Mouse (Mus musculus): ENCODE measurements at regions not wholly inside any gene's neighbourhood (a gene's known extent, or its start where the extent isn't known, plus 50 kb on each side); places are given as distances from the start of the nearest gene placed in this dataset.
"Not testable (repeated sequence)": the region's sequence is repeated elsewhere in the genome, so short reads cannot be mapped to it uniquely, and the experiment has no call there.

- peak; percentile 93 for DNase-seq
Observed at GRCm38 (mm10) chr12:29290591-29291351, 237.4 kb upstream of the Myt1l start.

DNA sequence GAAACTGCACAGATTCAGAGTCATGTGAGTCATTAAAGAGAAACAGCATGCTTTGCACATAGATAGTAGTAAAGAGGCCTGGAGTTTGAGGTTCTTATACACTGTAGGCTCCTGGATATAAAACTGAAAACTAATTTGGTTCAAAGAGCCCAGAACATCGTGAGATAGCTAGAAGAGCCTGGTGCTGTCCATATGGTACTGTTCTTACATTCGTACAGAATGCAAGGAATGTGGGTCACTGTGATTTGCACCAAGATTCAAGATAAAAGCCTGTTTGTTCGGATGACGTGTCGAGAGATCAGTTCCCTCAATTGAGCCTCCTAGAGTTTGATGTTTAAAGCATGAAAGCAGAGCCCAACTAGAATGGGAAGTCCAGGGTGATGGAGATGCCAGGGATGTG is 230.2 kb upstream of the Myt1l start:
- DNase-seq, result no peak

GRCm38 (mm10) chr12:29315636-29316035 is 212.5 kb upstream of the Myt1l start:
- no peak for DNase-seq

GRCm38 (mm10) chr12:29321468-29321867 is 206.7 kb upstream of the Myt1l start:
- no peak for DNase-seq

GRCm38 (mm10) chr12:29323534-29323933 is 204.7 kb upstream of the Myt1l start:
- DNase-seq, result no peak

- no peak for DNase-seq
Observed at GRCm38 (mm10) chr12:29335839-29336469, 192.2 kb upstream of the Myt1l start.

- DNase-seq, result no peak
Observed at GRCm38 (mm10) chr12:29337336-29337735, 190.8 kb upstream of the Myt1l start.

GRCm38 (mm10) chr12:29341388-29341995 is 186.7 kb upstream of the Myt1l start:
- DNase-seq, result no peak

DNA sequence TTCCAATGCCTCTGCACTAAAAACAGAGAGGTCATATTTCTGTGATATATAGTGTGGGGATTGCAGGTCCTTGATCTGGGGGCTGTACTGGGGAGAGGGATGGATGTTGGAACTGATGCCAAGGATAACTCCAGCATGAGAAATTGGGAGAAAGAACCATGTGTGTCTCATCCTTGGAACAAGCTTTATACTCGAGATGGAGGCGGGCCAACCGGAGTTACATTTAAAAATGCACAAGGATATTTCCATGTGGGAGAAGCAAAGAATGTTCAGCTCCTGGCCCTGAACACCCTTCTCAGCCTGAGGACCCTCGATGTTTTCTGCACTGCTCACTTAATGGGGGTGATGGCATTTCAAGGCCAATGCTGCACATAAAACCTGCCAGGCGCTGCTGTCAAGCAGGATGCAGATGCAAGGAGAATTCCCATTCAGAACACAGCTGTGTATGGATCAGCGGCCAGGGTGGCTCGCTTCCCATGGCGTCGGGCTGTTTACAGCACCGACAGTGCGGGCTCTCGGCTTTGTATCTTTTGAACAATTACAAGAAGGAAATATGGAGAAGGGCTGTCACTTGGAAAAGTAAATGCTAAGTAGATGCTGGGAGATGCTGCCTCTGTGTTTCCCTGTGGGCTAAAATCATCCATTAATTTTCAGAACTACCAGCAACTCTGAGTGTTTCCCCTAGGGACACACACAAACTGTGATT is 184.9 kb upstream of the Myt1l start:
- no peak for DNase-seq

- DNase-seq, result peak; percentile 50
Observed at GRCm38 (mm10) chr12:29348698-29349097, 179.5 kb upstream of the Myt1l start.

GRCm38 (mm10) chr12:29349146-29349850 is 178.9 kb upstream of the Myt1l start:
- peak; percentile 29 for DNase-seq

DNA sequence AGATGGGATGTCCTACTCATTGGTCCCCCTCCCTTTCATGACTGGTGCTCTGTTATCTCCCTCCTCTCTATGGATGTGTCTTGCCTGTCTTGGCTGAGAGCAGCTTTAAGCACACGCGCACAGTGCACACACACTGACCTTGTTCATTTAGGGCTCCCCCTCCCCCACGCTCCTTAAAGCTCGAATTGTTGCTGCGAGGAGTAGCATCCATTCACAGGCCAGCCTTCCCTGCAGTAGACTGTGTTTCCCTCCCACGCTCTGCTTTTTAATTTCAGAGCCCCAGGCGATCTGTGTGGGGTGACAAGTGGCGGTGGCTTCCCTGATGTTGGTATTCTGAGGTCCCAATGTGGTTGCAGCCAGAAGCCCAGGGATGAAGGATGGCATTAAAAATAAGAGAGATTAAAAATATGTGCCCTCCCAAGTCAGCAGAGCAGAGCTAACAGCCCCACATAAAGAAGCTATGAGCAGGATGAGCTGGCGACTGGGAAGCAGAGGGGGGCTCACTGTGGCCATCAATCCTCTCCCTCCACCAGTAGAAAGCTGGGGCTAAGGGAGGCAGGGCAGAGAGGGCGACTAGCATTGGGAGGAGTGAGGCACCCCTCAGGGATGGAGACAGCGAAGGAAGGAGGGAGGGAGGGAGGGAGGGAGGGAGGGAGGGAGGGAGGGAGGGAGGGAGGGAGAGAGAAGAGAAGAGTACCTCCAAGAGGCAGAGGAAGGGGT is 174.2 kb upstream of the Myt1l start:
- DNase-seq, result no peak

DNA sequence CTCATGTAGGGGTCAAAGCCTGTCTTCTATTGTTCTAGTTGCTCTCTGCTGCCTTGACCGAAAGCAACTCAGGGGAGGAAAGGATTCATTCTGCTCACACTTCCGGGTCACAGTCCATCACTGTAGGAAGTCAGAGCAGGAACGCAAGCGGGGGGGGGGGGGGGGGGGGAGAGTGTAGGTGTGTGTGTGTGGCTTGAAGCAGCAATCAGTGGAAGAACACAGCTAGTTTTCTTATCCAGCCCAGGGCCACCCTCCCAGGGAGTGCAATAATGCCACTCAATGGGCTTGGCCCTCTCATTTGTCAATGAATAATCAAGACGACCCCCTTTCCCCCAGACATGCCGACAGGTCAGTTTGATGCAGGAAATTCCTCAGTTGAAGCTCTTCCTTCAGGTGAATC is 173.4 kb upstream of the Myt1l start:
- no peak for DNase-seq

GRCm38 (mm10) chr12:29356681-29357397 is 171.3 kb upstream of the Myt1l start:
- DNase-seq, result no peak

DNA sequence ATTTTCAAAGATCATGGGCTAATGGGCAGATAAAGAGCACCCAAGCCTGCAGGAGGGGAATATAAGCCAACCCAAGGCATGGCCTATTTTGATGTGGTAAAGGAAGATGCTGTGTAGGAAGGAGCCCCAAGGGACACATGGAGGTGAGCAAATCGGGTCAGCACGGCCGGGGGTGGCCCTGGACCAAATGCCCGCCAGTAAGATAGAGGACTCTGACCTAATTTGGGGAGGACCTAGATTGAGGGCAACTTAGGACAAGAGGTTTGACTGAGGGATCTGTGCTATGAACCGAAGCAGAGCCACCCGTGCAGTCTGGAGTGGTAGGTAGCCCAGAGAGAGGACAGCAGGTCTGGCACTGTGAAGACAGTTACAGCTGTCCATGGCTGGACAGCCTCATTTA is 166.9 kb upstream of the Myt1l start:
- no peak for DNase-seq

DNA sequence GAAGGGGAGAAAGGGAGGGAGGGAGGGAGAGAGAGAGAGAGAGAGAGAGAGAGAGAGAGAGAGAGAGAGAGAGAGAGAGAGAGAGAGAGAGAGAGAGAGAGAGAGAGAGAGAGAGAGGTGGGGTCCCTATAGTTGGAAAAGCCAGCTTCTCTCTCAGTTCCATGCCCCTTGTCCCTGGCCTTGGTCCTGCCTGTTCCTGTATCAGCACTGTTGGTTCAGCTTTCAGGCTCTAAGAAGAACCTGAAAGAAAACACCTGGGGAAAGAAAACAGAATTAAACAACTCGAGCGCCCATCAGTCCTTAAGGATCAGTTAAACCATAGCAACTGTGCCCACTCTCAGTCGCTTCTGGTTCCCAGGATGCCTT is 160.5 kb upstream of the Myt1l start:
- not testable (repeated sequence) for DNase-seq

- peak; percentile 12 for DNase-seq
Observed at GRCm38 (mm10) chr12:29368107-29368819, 159.9 kb upstream of the Myt1l start.

- no peak for DNase-seq
Observed at GRCm38 (mm10) chr12:29368820-29369175, 159.4 kb upstream of the Myt1l start.

DNA sequence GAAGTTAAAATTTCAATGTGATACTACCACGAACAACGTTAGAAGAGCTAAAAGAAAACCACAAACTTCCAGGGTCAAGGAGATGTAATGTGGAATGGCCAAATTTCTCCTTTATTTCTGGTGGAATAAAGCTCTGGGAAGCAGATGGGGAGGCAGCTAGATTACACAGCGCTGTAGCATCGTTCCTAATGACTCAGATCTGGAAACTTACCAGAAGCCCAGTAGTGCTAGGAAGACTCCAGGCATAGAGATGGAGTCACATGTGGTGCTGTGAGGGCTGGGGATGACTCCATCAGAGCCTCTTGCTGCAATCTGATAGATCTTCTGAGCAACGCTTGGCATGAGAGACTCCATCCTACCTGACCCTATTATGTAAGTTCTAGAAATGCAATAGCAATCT is 136.4 kb upstream of the Myt1l start:
- DNase-seq, result no peak

DNA sequence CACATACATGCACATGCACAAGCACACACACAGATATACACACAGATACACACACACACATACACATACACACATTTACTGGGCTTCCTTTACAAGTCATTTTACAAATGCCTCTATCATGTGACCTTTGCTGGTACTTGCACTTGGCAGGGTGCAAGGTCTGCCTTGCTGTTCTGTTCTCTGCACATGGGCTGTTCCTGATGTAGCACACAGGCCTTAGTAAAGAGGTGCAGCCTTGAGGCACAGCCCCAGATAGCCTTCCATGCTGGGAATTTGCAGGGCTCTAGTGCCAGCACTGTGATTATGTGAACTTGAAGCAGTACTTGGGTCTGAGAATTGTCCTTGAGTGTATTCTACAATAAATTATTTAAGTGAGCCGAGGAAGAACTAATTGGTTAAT is 133.9 kb upstream of the Myt1l start:
- DNase-seq, result no peak

GRCm38 (mm10) chr12:29394881-29395280 is 133.3 kb upstream of the Myt1l start:
- no peak for DNase-seq

Measured in heart, postnatal 4 days (tissue).